Mouse (Mus musculus) neural tube, embryonic 14.5 days (tissue): Measurements from ENCODE around the gene Camkv. TPM values are rescaled to one million over a fixed set of nuclear protein-coding genes. Genes with fewer than 3 reads are reported as not detected.

Experiments
- ATAC-seq: fragments of 200-750 bp; cut with Nextera tagmentation; 2 replicates; pipeline ENCODE4 v1.8.0; 2017; ENCODE audit warnings: low read depth, mild to moderate bottlenecking, moderate TSS enrichment, moderate library complexity
- H3K27ac ChIP-seq: fragments of 300-500 bp; sonication (generic); 2 replicates; pipeline ENCODE4 v1.5.1; 2014; ENCODE audit warnings: low read depth, mild to moderate bottlenecking, control low read depth, low read length, moderate library complexity, mixed read lengths
- H3K27me3 ChIP-seq: fragments of 300-500 bp; sonication (generic); 2 replicates; pipeline ENCODE4 v1.6.1; 2014; ENCODE audit warnings: low read length; ENCODE audit not compliant: control insufficient read depth, insufficient read depth
- H3K36me3 ChIP-seq: fragments of 300-500 bp; sonication (generic); 2 replicates; pipeline ENCODE4 v1.6.1; 2014; ENCODE audit warnings: low read length, mixed read lengths; ENCODE audit not compliant: control insufficient read depth, insufficient read depth
- H3K4me1 ChIP-seq: fragments of 300-500 bp; sonication (generic); 2 replicates; pipeline ENCODE4 v1.6.1; 2014; ENCODE audit warnings: low read length; ENCODE audit not compliant: control insufficient read depth, insufficient read depth
- H3K4me2 ChIP-seq: fragments of 300-500 bp; sonication (generic); 2 replicates; pipeline ENCODE4 v1.6.1; 2014; ENCODE audit warnings: mild to moderate bottlenecking, low read depth, low read length, control low read depth
- H3K4me3 ChIP-seq: fragments of 300-500 bp; sonication (generic); 2 replicates; pipeline ENCODE4 v1.5.1; 2014; ENCODE audit warnings: low read depth, low read length, control low read depth, mixed read lengths
- H3K9ac ChIP-seq: fragments of 300-500 bp; sonication (generic); replicated peaks from 2 replicates; pipeline ENCODE4 v1.6.1; 2014; ENCODE audit warnings: low read depth, mild to moderate bottlenecking, control low read depth, low read length, mixed read lengths
- H3K9me3 ChIP-seq: fragments of 300-500 bp; sonication (generic); 2 replicates; pipeline ENCODE4 v1.6.1; 2016; ENCODE audit warnings: low read length; ENCODE audit not compliant: control insufficient read depth
- WGBS: fragments of 180-500 bp; shearing (Covaris S2); extraction: QIAGEN DNeasy Blood & Tissue Kit; methylation state at CpG from one replicate; pipeline ENCODE4 v1.1.7; 2014; 5-methylcytosine and 5-hydroxymethylcytosine counted together
- polyA plus RNA-seq: library from polyadenylated mRNA; unstranded; fragments of >200 nt; fragmentation: Nextera tagmentation; extraction: Ambion mirVana; gene quantifications from 2 replicates; pipeline ENCODE4 v1.2.1, GENCODE M21; 2014

Gene Camkv
- 12.5 and 20.1 TPM in 2 replicates for polyA plus RNA-seq

DNA sequence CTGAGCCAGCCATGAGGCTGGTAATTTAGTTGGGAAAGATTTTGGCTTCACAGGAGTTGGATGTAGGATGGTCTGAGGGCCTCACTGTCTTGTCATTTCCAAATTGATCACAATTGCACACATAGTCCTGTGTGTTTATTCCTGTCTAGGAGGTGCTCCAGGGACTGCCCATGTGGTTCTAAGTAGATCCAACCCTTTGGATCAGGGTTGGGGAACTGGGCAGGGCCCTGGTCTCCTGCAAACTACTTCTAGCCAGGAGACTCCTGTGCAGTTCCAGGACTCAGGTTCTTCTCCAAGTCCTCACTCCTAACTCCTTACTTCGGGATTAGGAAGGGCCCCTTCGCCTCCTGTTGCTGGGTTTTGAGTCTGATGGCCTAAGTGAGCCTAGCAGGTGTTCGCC, at the start of gene Camkv:
Gene Camkv, plus strand, starts transcription at position 301 of the 400 bp plus-strand sequence.
- WGBS, result 7% methylated on average over 3 of the region's 3 CpGs
- Histone ChIP-seq H3K9me3 (no peaks in the 10 kb centered on the region), H3K27ac (no peak within 1 kb of the TSS), H3K36me3 (no peaks in the 10 kb centered on the region), H3K27me3 (no peaks in the 10 kb centered on the region; the same call in 1 of the 2 replicates), H3K4me1 (peaks cover 13% of the 10 kb centered on the region), H3K9ac (peak within 1 kb of the TSS; percentile 59), H3K4me2 (peak within 1 kb of the TSS; percentile 81), H3K4me3 (peak within 1 kb of the TSS; percentile 43)
- no peak for ATAC-seq

DNA sequence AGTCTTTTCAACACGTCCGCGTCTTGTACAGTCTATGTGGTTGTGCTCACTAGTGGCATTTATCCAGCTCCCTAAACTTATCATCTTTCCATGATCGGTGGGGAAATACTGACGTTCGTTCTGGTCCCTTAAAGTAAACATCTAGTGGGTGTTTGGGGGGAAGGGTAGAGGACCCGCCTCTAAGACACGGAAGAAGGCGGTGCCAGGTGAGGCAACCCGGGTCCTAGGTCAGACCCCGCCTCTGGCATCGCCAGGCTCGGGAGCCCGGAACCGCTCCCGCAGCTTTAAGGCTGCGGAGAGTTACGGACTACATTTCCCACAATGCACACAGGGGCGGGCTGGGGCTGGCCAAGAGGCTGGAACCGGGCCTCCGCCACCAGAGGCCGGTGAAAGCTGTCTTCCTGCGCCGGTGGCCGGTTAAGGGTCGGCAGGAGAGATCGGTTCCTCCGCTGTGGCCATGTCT, 47.6 kb upstream of the Camkv start, which contains the start of gene Mon1a:
Gene Mon1a, plus strand, starts transcription at position 348 of the 463 bp plus-strand sequence.
- Histone ChIP-seq H3K9ac (peak within 1 kb of the TSS; percentile 74), H3K4me3 (peak within 1 kb of the TSS; percentile 84), H3K4me2 (peak within 1 kb of the TSS; percentile 64), H3K9me3 (no peaks in the 10 kb centered on the region), H3K27ac (peak within 1 kb of the TSS; percentile 70), H3K4me1 (peaks cover 5% of the 10 kb centered on the region; the same call in 1 of the 2 replicates), H3K36me3 (no peaks in the 10 kb centered on the region), H3K27me3 (0 out of 2 replicates have a peak, but pooled peaks cover 3% of the 10 kb centered on the region)
- WGBS, result under 1% methylated on average over 28 of the region's 28 CpGs
- peak; percentile 96 for ATAC-seq

GRCm38 (mm10) chr9:107888267-107888850, 47.1 kb upstream of the Camkv start:
- peaks cover 5% of the 10 kb centered on the region; the same call in 1 of the 2 replicates for H3K4me1 ChIP-seq
- H3K27ac ChIP-seq, result peak overlapping the region; percentile 70
- peak overlapping the region; percentile 84 for H3K4me3 ChIP-seq
- H3K36me3 ChIP-seq, result no peaks in the 10 kb centered on the region
- no peaks in the 10 kb centered on the region for H3K9me3 ChIP-seq
- ATAC-seq, result peak; percentile 76
- H3K4me2 ChIP-seq, result peak overlapping the region; percentile 64
- under 1% methylated on average over 17 of the region's 18 CpGs for WGBS
- H3K27me3 ChIP-seq, result 0 out of 2 replicates have a peak, but pooled peaks cover 3% of the 10 kb centered on the region
- peak overlapping the region; percentile 74 for H3K9ac ChIP-seq

DNA sequence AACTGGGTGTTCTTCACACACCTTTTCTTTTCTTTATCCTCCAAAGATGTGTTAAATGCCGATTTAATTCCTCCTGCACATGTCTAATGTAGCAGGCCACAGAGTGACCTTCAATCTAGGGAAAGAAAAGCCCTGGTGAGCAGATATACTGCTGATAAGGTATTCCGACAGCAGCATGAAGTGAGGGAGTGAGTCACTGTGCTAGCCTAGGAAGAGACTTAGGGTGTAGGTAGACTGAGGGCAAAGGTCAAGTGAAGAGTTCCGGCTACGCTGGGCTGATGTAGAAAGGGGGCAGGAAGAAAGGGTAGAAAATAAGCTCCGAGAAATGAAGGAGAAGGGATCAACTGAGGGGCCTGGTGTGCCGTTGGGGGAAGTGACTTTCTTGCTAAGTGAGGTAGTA, 45.2 kb upstream of the Camkv start:
- no peak overlapping the region for H3K9ac ChIP-seq
- peaks cover 5% of the 10 kb centered on the region; the same call in 1 of the 2 replicates for H3K4me1 ChIP-seq
- no peaks in the 10 kb centered on the region for H3K9me3 ChIP-seq
- no peak overlapping the region for H3K27ac ChIP-seq
- ATAC-seq, result no peak
- no peaks in the 10 kb centered on the region for H3K36me3 ChIP-seq
- 88% methylated on average over 6 of the region's 6 CpGs for WGBS
- 0 out of 2 replicates have a peak, but pooled peaks cover 3% of the 10 kb centered on the region for H3K27me3 ChIP-seq
- no peak overlapping the region for H3K4me2 ChIP-seq
- no peak overlapping the region for H3K4me3 ChIP-seq

DNA sequence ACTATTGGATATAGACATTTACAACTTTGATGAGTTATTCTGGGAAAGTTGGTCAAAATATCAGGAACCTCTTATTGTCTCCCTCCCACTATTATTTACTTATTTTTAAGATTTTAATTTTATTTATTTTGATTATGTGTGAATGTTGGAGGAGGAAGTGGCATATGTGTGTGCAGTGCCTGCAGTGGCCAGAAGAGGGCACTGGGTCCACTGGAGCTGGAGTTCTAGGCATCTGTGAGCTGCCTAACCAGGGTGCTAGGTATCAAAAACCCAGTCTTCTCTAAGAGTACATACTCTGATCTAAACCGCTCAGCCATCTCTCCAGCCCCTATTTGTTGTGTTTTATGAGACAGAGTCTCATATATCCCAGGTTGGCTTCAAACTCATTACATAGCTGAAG, 44.5 kb upstream of the Camkv start:
- Histone ChIP-seq H3K4me3 (no peak overlapping the region), H3K27ac (no peak overlapping the region), H3K9me3 (no peaks in the 10 kb centered on the region), H3K4me2 (no peak overlapping the region), H3K27me3 (0 out of 2 replicates have a peak, but pooled peaks cover 3% of the 10 kb centered on the region), H3K36me3 (no peaks in the 10 kb centered on the region), H3K9ac (no peak overlapping the region), H3K4me1 (peaks cover 5% of the 10 kb centered on the region; the same call in 1 of the 2 replicates)
- WGBS, result 97% methylated on average over 1 of the region's 1 CpGs
- ATAC-seq, result no peak

- H3K27ac ChIP-seq, result no peak overlapping the region
- 86% methylated on average over 10 of the region's 10 CpGs for WGBS
- no peaks in the 10 kb centered on the region for H3K9me3 ChIP-seq
- H3K4me1 ChIP-seq, result peaks cover 7% of the 10 kb centered on the region; the same call in 1 of the 2 replicates
- H3K4me2 ChIP-seq, result no peak overlapping the region
- H3K9ac ChIP-seq, result no peak overlapping the region
- no peak overlapping the region for H3K4me3 ChIP-seq
- H3K36me3 ChIP-seq, result peaks cover 11% of the 10 kb centered on the region
- H3K27me3 ChIP-seq, result peaks cover 3% of the 10 kb centered on the region; the same call in 1 of the 2 replicates
- no peak for ATAC-seq
Observed at GRCm38 (mm10) chr9:107898563-107898962, 36.9 kb upstream of the Camkv start.

- peaks cover 11% of the 10 kb centered on the region for H3K36me3 ChIP-seq
- ATAC-seq, result no peak
- H3K9me3 ChIP-seq, result no peaks in the 10 kb centered on the region
- H3K27me3 ChIP-seq, result peaks cover 3% of the 10 kb centered on the region; the same call in 1 of the 2 replicates
- H3K9ac ChIP-seq, result no peak overlapping the region
- no peak overlapping the region for H3K27ac ChIP-seq
- no peak overlapping the region for H3K4me2 ChIP-seq
- no peak overlapping the region for H3K4me3 ChIP-seq
- H3K4me1 ChIP-seq, result peaks cover 7% of the 10 kb centered on the region; the same call in 1 of the 2 replicates
- 84% methylated on average over 12 of the region's 12 CpGs for WGBS
Observed at GRCm38 (mm10) chr9:107899855-107900254, 35.6 kb upstream of the Camkv start.

DNA sequence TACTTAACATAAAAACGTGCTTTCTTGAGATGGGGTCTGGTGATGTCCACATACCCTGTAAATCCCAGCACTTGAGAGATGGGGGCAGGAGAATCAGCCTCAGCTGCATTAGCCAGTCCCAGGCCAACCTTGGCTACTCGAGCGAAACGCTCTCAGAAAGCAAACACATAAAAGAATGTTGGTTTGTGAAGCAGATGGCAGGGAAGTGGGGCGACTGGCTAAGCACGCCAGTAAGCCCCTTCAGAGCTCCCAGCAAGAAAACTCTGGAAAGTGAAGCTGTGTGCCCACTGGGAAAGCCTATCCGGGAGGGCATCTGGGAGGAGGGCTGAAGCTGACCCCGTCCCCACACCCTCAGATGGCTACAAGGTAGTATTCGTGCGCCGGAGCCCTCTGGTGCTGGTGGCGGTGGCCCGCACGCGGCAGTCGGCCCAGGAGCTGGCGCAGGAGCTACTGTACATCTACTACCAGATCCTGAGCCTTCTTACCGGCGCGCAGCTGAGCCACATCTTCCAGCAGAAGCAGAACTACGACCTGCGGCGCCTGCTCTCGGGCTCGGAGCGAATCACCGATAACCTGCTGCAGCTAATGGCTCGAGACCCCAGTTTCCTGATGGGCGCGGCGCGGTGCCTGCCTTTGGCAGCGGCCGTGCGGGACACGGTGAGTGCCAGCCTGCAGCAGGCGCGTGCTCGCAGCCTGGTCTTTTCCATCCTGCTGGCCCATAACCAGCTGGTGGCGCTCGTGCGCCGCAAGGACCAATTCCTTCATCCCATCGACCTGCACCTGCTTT, 34.4 kb upstream of the Camkv start:
- Histone ChIP-seq H3K4me2 (peak overlapping the region; percentile 56), H3K4me3 (peak overlapping the region; percentile 27), H3K36me3 (peaks cover 11% of the 10 kb centered on the region), H3K27ac (no peak overlapping the region), H3K27me3 (peaks cover 3% of the 10 kb centered on the region; the same call in 1 of the 2 replicates), H3K4me1 (peaks cover 7% of the 10 kb centered on the region; the same call in 1 of the 2 replicates), H3K9ac (peak overlapping the region; percentile 42; the same call in 1 of the 2 replicates), H3K9me3 (no peaks in the 10 kb centered on the region)
- WGBS, result 4% methylated on average over 44 of the region's 44 CpGs
- ATAC-seq, result peak; percentile 35; the same call in 1 of the 2 replicates
